Mouse (Mus musculus) left cerebral cortex, postnatal 25 days (tissue): ENCODE data around the gene Prr5l. TPM values are rescaled to one million over a fixed set of nuclear protein-coding genes. Genes with fewer than 3 reads are reported as not detected.

Experiments used
- DNase-seq, 2 experiments: peaks; one replicate each; pipeline ENCODE4 v3.0.0; 2022; ENCODE audit warnings: low spot score in 2 of 2, mixed read lengths in 1 of 2
- intact Hi-C: fragments of 180-260 bp; cut with DNase I; formaldehyde crosslinking; loops from one replicate; pipeline ENCODE4 v1.15.1; 2025
- total RNA-seq, 2 experiments: library from RNA; stranded (reverse); gene quantifications; 2 replicates each; pipeline ENCODE4 v1.2.3; 2021

Gene Prr5l
- total RNA-seq, 2 experiments from 2014 or later: 7.7 to 7.8 TPM

- intact Hi-C loops: no loop called here
These were observed 3.1 kb upstream of the Prr5l start, which contains the start of gene Commd9 for GRCm38 (mm10) chr2:101885768-101886438. TSS of gene Commd9 (plus strand) at chr2:101886247.

GRCm38 (mm10) chr2:101884286-101884685, 1.5 kb upstream of the Prr5l start:
- DNase-seq: no peak
- intact Hi-C loops: no loop called here

More at GRCm38 (mm10) chr2:101885768-101886438, 3.1 kb upstream of the Prr5l start, which contains the start of gene Commd9:
- DNase-seq: peak; percentile 94 to 97

DNA sequence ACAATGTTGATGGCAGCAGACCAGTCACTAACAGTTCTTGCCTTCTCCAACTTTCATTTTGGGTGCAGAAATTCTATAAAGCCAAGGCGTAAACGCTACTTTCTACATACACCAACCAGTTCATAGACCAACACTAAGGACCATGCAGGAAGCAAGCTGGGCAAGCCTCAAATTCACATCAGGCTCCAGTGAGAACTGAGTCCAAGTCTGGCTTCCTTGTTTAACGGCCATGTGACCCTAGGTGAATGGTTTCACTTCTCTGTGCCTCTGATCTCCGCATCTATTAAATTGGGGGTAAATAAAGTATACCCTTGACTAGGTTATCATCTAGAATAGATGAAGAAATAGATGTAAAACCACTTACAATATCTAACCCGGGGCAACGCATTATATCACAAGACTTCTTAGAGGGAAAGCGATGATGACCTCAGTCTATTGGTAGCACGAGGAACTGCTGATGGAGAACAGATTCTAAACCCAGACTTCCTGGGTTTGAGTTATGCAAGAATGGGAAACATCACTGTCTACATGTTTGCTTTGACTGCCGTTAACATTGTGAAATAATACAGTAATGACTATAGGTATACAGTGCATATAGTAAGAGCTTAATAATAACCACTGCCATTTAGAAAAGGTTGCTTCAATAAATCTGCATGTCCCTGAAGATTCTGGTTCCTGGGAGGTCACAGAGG, 1.2 kb downstream of the Prr5l start:
- no peak for DNase-seq
- intact Hi-C loops: no loop called here

DNA sequence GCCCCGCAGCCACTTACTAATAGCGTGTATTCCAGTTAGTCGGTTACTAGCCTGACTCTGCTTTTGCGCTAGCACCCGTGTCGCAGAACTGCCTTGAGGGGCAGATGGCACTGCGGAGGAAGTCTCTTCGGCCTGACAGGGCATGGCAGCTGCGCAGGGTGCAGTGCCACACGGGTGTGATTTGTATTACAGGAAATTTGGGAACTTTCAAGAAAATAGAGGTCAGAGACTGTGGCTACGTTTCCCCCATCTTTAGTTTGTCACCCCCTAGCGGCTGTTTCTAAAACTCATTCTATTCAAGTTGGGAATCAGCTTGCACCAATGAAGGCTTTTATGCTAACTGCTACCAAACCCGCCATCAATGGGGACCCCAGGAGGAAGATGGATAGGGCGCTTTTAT, 11.6 kb downstream of the Prr5l start:
- DNase-seq: peak; percentile 35 to 56
- intact Hi-C loops: loop anchor here (5.0 kb wide), 1 partner anchor 179 kb away; no protein-coding TSS in a partner anchor

DNA sequence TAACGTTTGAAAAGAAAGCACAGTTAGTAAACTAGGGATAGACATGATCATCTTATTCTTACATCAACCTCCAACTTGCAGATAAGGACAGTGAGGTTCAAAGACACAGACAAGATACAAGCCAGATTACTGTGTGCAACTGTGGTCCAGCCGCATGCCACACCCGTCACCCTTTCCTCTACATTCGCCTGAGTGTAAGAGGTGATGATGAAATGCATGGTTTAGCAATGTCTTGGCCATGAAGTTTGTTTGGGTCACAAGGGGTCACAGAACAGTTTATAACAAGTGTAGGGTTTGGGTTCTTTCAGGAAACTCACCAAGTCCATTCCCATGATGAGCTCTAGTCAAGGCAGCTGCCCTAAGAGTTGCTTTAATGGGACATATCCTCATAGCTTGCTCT, 14.1 kb downstream of the Prr5l start:
- no peak for DNase-seq
- intact Hi-C loops: no loop called here

DNA sequence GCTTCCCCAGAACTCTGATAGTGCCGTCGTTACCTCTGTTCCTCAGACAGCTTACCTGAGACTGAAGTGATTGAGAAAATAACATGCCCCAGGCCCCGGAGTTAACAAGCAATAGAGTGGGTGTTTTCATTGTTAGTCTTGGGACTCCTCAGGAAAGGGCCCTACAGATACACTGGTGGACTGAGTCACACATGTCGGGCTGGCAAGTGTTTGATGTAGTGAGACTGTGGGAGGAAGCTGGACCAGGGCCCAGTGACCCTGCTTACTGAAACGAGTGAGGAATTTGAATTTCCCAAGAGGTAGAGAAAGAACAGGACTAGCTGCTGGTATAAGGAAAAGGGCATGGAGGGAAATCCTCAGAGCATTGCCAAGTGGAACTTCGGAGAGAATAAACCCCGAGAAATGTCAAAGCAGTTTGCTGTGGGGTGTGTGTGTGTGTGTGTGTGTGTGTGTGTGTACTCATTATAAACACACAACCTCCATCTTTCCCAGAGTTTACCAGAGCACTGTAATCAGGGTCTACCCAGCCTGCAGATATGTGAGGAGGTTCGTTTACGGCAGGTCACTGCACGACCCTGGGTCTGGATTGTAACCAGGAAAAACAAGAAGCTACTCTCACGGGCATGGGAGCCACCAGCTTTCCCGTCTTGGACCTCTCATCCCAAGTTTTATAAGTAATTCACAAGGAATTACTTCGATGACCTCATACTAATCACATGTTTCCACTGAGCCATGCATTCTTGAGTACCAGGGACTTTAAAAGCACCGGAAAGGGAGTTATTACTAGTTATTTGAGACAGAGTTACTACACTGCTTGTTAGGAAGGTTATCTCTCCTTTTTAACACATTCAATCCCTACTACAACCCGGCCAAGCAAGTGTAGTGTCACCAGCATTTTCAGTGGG, 20.4 kb downstream of the Prr5l start:
- intact Hi-C loops: no loop called here
- peak in 1 of 2 experiments; percentile 31 for DNase-seq

DNA sequence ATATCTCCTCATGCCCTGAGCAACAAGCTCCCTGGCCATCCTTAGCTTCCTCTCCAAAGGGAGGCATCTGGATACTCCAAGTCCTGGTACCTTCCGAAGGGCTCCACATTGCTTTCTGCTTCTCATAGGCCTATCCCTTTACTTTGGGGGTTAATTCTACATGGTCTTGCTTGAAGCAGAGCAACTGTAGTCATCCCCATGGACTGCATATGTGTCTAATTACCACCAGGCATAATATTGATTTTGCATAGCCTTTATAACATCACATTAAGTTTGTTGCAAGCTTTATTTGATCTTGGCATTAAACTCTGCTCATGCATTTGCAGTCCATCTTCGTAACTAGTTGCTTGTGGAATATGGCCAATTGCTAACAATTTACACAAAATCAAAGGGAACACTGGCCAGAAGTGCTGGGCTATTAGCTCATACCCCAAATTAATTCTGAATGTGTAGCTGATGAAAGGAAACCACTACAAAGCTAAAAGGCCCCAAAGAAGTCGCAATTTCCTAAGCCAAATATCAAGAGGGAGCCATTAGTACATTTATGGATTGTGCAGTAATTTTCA, 21.8 kb downstream of the Prr5l start:
- intact Hi-C loops: no loop called here
- no peak for DNase-seq

GRCm38 (mm10) chr2:101856174-101856573, 26.7 kb downstream of the Prr5l start:
- intact Hi-C loops: no loop called here
- no peak for DNase-seq

- no peak for DNase-seq
- intact Hi-C loops: no loop called here
These were observed 28.0 kb downstream of the Prr5l start for GRCm38 (mm10) chr2:101854792-101855191.

DNA sequence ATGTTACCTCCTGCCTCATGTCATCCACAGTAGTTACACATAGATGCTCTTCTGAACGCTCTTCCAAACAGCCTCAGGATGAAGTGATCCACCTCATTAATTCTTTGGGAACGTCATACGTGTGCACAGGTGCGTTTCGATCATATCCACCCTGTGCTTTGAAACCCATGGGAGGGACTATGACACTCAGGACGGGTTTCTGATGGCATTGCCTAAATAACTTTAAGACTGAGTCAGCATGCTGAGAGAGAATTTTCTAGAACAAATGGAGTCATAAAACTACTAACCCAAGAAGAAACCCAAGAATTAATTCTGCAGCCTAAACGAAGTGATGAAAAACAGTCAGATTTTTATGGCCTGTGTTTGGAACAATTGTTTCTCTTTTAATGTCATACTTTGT, 40.1 kb downstream of the Prr5l start:
- intact Hi-C loops: no loop called here
- DNase-seq: no peak

DNA sequence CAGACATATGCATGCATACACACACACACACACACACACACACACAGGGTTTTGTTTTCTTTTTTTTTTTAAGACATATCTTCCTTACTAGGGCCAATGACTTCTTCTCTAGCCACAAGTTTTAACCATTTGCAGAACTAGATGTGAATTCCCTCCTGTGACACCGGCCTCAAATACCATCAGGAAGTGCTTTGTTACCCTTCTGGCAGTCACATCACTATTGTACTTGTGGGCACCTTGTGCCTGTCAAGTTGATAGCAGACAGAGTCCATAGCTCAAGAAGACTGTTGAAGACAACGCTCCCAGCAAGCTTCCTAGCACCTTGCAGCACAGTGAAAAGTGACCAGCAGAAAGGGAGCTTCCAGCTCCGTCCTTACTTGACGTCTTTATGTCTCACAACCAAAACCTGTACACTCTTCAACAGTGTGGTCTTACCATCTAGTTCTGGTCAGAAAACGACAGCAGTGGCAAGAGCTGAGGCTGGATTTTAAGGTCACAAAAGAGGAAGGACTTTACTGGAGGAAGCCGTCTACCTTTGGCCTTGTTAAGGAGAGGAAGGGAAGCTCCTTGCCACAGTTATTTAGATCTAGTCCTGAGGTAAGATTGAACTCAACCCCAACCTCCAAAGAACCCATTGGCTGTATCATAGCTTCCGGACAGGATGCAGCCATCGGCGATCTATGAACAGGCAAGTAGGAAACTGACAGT, 47.9 kb downstream of the Prr5l start:
- intact Hi-C loops: no loop called here
- DNase-seq: no peak

DNA sequence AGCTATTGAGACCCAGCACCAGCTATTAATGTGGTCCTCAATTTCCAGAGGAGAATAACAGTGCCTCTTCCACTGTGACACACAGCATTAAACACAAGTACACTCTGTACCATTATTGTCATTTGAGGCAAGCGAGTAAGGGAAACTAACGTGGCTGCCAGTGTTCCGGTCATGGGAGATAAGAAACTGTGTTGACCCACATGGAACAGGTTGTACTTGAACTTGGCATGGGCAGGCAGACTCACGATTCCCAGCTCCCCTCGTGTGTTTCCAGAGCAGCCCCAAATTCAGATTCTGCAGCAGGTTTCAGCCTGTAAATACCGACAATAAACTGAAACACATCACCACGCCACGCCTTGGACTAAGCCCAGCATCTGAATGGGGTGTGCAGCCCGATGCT, 50.5 kb downstream of the Prr5l start:
- DNase-seq: no peak
- intact Hi-C loops: no loop called here

- intact Hi-C loops: no loop called here
- no peak for DNase-seq
These were observed 51.0 kb downstream of the Prr5l start for GRCm38 (mm10) chr2:101831851-101832250.

- DNase-seq: no peak
- intact Hi-C loops: no loop called here
These were observed 52.5 kb downstream of the Prr5l start for GRCm38 (mm10) chr2:101830186-101830915.

- DNase-seq: no peak
- intact Hi-C loops: loop anchor here (5.0 kb wide), 1 partner anchor 122 kb away; no protein-coding TSS in a partner anchor
These were observed 53.8 kb downstream of the Prr5l start for GRCm38 (mm10) chr2:101829013-101829412.

- no peak for DNase-seq
- intact Hi-C loops: loop anchor here (5.0 kb wide), 1 partner anchor 121 kb away; no protein-coding TSS in a partner anchor
These were observed 54.7 kb downstream of the Prr5l start for GRCm38 (mm10) chr2:101828057-101828643.

DNA sequence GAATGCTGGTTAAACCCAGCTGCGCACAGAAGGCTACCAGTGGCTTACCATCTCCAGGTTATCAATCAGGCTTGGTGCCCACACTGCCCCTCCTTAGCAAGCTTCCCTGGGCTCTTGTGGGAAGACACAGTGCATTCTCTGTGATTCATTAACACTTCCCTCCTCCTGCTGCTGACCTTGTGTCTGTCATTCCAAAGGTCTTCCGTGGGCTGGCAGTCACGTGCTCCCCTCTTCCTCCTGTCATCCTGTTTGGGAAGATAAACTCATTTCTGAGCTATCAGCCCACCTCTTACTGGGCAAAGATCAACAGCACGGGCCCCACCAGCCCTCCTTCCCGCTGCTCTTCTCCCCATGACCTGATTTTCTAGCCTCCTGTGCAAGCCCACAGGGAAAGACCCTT, 55.2 kb downstream of the Prr5l start:
- intact Hi-C loops: loop anchor here (5.0 kb wide), 1 partner anchor 120 kb away; no protein-coding TSS in a partner anchor
- DNase-seq: no peak
